Mouse (Mus musculus) midbrain, embryonic 13.5 days (tissue): ENCODE results near the gene Shisa9. TPM values are rescaled to one million over a fixed set of nuclear protein-coding genes. Genes with fewer than 3 reads are reported as not detected.

ENCODE experiments used
- ATAC-seq: fragments of 200-750 bp; cut with Nextera tagmentation; 2 replicates; pipeline ENCODE4 v1.8.0; 2017; ENCODE audit warnings: mild to moderate bottlenecking, moderate TSS enrichment, moderate library complexity
- H3K27ac ChIP-seq: fragments of 300-500 bp; sonication (generic); 2 replicates; pipeline ENCODE4 v1.5.1; 2015; ENCODE audit warnings: inconsistent platforms, mild to moderate bottlenecking, moderate library complexity
- H3K27me3 ChIP-seq: fragments of 300-500 bp; sonication (generic); 2 replicates; pipeline ENCODE4 v1.6.1; 2015; ENCODE audit warnings: mild to moderate bottlenecking, inconsistent platforms
- H3K36me3 ChIP-seq: fragments of 300-500 bp; sonication (generic); 2 replicates; pipeline ENCODE4 v1.6.1; 2015; ENCODE audit warnings: mild to moderate bottlenecking, inconsistent platforms
- H3K4me1 ChIP-seq: fragments of 300-500 bp; sonication (generic); replicated peaks from 2 replicates; pipeline ENCODE4 v1.6.1; 2015; ENCODE audit warnings: inconsistent platforms
- H3K4me2 ChIP-seq: fragments of 300-500 bp; sonication (generic); replicated peaks from 2 replicates; pipeline ENCODE4 v1.6.1; 2015; ENCODE audit warnings: moderate library complexity, mild to moderate bottlenecking, inconsistent platforms
- H3K4me3 ChIP-seq: fragments of 300-500 bp; sonication (generic); replicated peaks from 2 replicates; pipeline ENCODE4 v1.5.1; 2015; ENCODE audit warnings: mild to moderate bottlenecking, inconsistent platforms
- H3K9ac ChIP-seq: fragments of 300-500 bp; sonication (generic); replicated peaks from 2 replicates; pipeline ENCODE4 v1.6.1; 2015; ENCODE audit warnings: mild to moderate bottlenecking, inconsistent platforms
- H3K9me3 ChIP-seq: fragments of 300-500 bp; sonication (generic); 2 replicates; pipeline ENCODE4 v1.6.1; 2016; ENCODE audit warnings: mild to moderate bottlenecking, inconsistent platforms
- WGBS: fragments of 180-500 bp; shearing (Covaris S2); methylation state at CpG from one replicate; pipeline ENCODE4 v1.1.7; 2015; 5-methylcytosine and 5-hydroxymethylcytosine counted together
- polyA plus RNA-seq: library from polyadenylated mRNA; unstranded; fragments of >200 nt; fragmentation: Nextera tagmentation; extraction: Ambion mirVana; gene quantifications from 2 replicates; pipeline ENCODE4 v1.2.1, GENCODE M21; 2015

Shisa9 gene
- polyA plus RNA-seq, 1 experiment from 2014 or later = 4.6 TPM

GRCm38 (mm10) chr16:12076270-12076669 is 92.4 kb downstream of the Shisa9 start:
- H3K27me3 ChIP-seq = no peaks in the 10 kb centered on the region
- no peak overlapping the region for H3K4me2 ChIP-seq
- H3K4me1 ChIP-seq = peaks cover 10% of the 10 kb centered on the region
- H3K27ac ChIP-seq = peak overlapping the region; percentile 31
- WGBS = 37% methylated on average over 3 of the region's 3 CpGs
- H3K4me3 ChIP-seq = no peak overlapping the region
- ATAC-seq = peak; percentile 90
- H3K9ac ChIP-seq = no peak overlapping the region
- H3K36me3 ChIP-seq = no peaks in the 10 kb centered on the region
- no peaks in the 10 kb centered on the region for H3K9me3 ChIP-seq

- H3K27ac ChIP-seq = peak overlapping the region; percentile 31
- H3K4me2 ChIP-seq = no peak overlapping the region
- H3K9ac ChIP-seq = no peak overlapping the region
- H3K9me3 ChIP-seq = no peaks in the 10 kb centered on the region
- peak; percentile 75 for ATAC-seq
- H3K27me3 ChIP-seq = no peaks in the 10 kb centered on the region
- WGBS = 38% methylated on average over 2 of the region's 2 CpGs
- no peaks in the 10 kb centered on the region for H3K36me3 ChIP-seq
- no peak overlapping the region for H3K4me3 ChIP-seq
- H3K4me1 ChIP-seq = peaks cover 10% of the 10 kb centered on the region
These were observed 92.8 kb downstream of the Shisa9 start for GRCm38 (mm10) chr16:12076700-12077099.

GRCm38 (mm10) chr16:12083082-12083481 is 99.2 kb downstream of the Shisa9 start:
- H3K36me3 ChIP-seq = no peaks in the 10 kb centered on the region
- H3K9ac ChIP-seq = no peak overlapping the region
- H3K9me3 ChIP-seq = no peaks in the 10 kb centered on the region
- ATAC-seq = no peak
- no peaks in the 10 kb centered on the region for H3K27me3 ChIP-seq
- no peak overlapping the region for H3K27ac ChIP-seq
- no peak overlapping the region for H3K4me3 ChIP-seq
- 88% methylated on average over 2 of the region's 2 CpGs for WGBS
- H3K4me1 ChIP-seq = no peaks in the 10 kb centered on the region
- no peak overlapping the region for H3K4me2 ChIP-seq

- 79% methylated on average over 5 of the region's 5 CpGs for WGBS
These were observed 106.8 kb downstream of the Shisa9 start for GRCm38 (mm10) chr16:12090604-12091235.

GRCm38 (mm10) chr16:12093253-12093652 is 109.3 kb downstream of the Shisa9 start:
- Histone ChIP-seq H3K4me3 (no peak overlapping the region), H3K9ac (no peak overlapping the region), H3K4me2 (no peak overlapping the region), H3K36me3 (no peaks in the 10 kb centered on the region), H3K27ac (no peak overlapping the region), H3K9me3 (no peaks in the 10 kb centered on the region), H3K27me3 (no peaks in the 10 kb centered on the region), H3K4me1 (no peaks in the 10 kb centered on the region)
- no peak for ATAC-seq
- WGBS = 87% methylated on average over 4 of the region's 4 CpGs

More at GRCm38 (mm10) chr16:12090604-12091235, 106.8 kb downstream of the Shisa9 start:
- no peak overlapping the region for H3K9ac ChIP-seq
- no peak for ATAC-seq
- no peak overlapping the region for H3K4me2 ChIP-seq
- no peaks in the 10 kb centered on the region for H3K4me1 ChIP-seq
- no peak overlapping the region for H3K4me3 ChIP-seq
- no peaks in the 10 kb centered on the region for H3K27me3 ChIP-seq
- H3K36me3 ChIP-seq = no peaks in the 10 kb centered on the region
- no peaks in the 10 kb centered on the region for H3K9me3 ChIP-seq
- H3K27ac ChIP-seq = no peak overlapping the region

GRCm38 (mm10) chr16:12094784-12095315 is 110.9 kb downstream of the Shisa9 start:
- no peak for ATAC-seq
- H3K9ac ChIP-seq = no peak overlapping the region
- H3K9me3 ChIP-seq = no peaks in the 10 kb centered on the region
- no peak overlapping the region for H3K4me2 ChIP-seq
- WGBS = 84% methylated on average over 7 of the region's 7 CpGs
- no peaks in the 10 kb centered on the region for H3K4me1 ChIP-seq
- H3K4me3 ChIP-seq = no peak overlapping the region
- H3K36me3 ChIP-seq = no peaks in the 10 kb centered on the region
- H3K27ac ChIP-seq = no peak overlapping the region
- H3K27me3 ChIP-seq = no peaks in the 10 kb centered on the region

- Histone ChIP-seq H3K27ac (no peak overlapping the region), H3K9ac (no peak overlapping the region), H3K4me1 (no peaks in the 10 kb centered on the region), H3K4me3 (no peak overlapping the region), H3K4me2 (no peak overlapping the region), H3K9me3 (no peaks in the 10 kb centered on the region), H3K36me3 (no peaks in the 10 kb centered on the region), H3K27me3 (no peaks in the 10 kb centered on the region)
- ATAC-seq = no peak
- WGBS = 78% methylated on average over 2 of the region's 2 CpGs
These were observed 111.5 kb downstream of the Shisa9 start for GRCm38 (mm10) chr16:12095365-12095764.

- H3K9ac ChIP-seq = no peak overlapping the region
- no peak overlapping the region for H3K4me2 ChIP-seq
- no peaks in the 10 kb centered on the region for H3K27me3 ChIP-seq
These were observed 124.5 kb downstream of the Shisa9 start for GRCm38 (mm10) chr16:12108436-12108835.

GRCm38 (mm10) chr16:12110851-12111437 is 127.0 kb downstream of the Shisa9 start:
- no peak for ATAC-seq
- Histone ChIP-seq H3K9me3 (no peaks in the 10 kb centered on the region), H3K27ac (no peak overlapping the region), H3K4me2 (no peak overlapping the region), H3K27me3 (no peaks in the 10 kb centered on the region), H3K4me1 (peaks cover 8% of the 10 kb centered on the region), H3K9ac (no peak overlapping the region), H3K4me3 (no peak overlapping the region), H3K36me3 (no peaks in the 10 kb centered on the region)
- whole genome bisulfite sequencing = 88% methylated on average over 5 of the region's 5 CpGs

More at GRCm38 (mm10) chr16:12108436-12108835, 124.5 kb downstream of the Shisa9 start:
- 87% methylated on average over 4 of the region's 4 CpGs for WGBS
- H3K36me3 ChIP-seq = no peaks in the 10 kb centered on the region
- no peak for ATAC-seq
- H3K27ac ChIP-seq = no peak overlapping the region
- H3K9me3 ChIP-seq = no peaks in the 10 kb centered on the region
- no peak overlapping the region for H3K4me3 ChIP-seq
- no peaks in the 10 kb centered on the region for H3K4me1 ChIP-seq

GRCm38 (mm10) chr16:12114396-12114795 is 130.5 kb downstream of the Shisa9 start:
- no peaks in the 10 kb centered on the region for H3K9me3 ChIP-seq
- no peaks in the 10 kb centered on the region for H3K36me3 ChIP-seq
- H3K27ac ChIP-seq = no peak overlapping the region
- no peak overlapping the region for H3K4me3 ChIP-seq
- ATAC-seq = no peak
- no peak overlapping the region for H3K9ac ChIP-seq
- peaks cover 8% of the 10 kb centered on the region for H3K4me1 ChIP-seq
- no peak overlapping the region for H3K4me2 ChIP-seq
- 91% methylated on average over 5 of the region's 5 CpGs for WGBS
- no peaks in the 10 kb centered on the region for H3K27me3 ChIP-seq

- Histone ChIP-seq H3K9me3 (no peaks in the 10 kb centered on the region), H3K9ac (no peak overlapping the region), H3K27me3 (no peaks in the 10 kb centered on the region), H3K4me1 (peaks cover 8% of the 10 kb centered on the region), H3K4me3 (no peak overlapping the region), H3K27ac (0 out of 2 replicates have a peak overlapping the region, but pooled peaks have one; percentile 0), H3K4me2 (no peak overlapping the region), H3K36me3 (no peaks in the 10 kb centered on the region)
- ATAC-seq = peak; percentile 83
- 38% methylated on average over 7 of the region's 7 CpGs for WGBS
These were observed 131.3 kb downstream of the Shisa9 start for GRCm38 (mm10) chr16:12115040-12115856.

GRCm38 (mm10) chr16:12116926-12117325 is 133.0 kb downstream of the Shisa9 start:
- Histone ChIP-seq H3K9ac (no peak overlapping the region), H3K27ac (no peak overlapping the region), H3K4me2 (no peak overlapping the region), H3K9me3 (no peaks in the 10 kb centered on the region), H3K4me3 (no peak overlapping the region), H3K36me3 (no peaks in the 10 kb centered on the region), H3K4me1 (peaks cover 8% of the 10 kb centered on the region), H3K27me3 (no peaks in the 10 kb centered on the region)
- no peak for ATAC-seq
- 95% methylated on average over 1 of the region's 1 CpGs for WGBS
